Mouse (Mus musculus) forebrain, embryonic 16.5 days (tissue): ENCODE results near the gene Map7d1. TPM values are rescaled to one million over a fixed set of nuclear protein-coding genes. Genes with fewer than 3 reads are reported as not detected.

Experiments used
- ATAC-seq: fragments of 200-750 bp; cut with Nextera tagmentation; 2 replicates; pipeline ENCODE4 v1.8.0; 2017; ENCODE audit warnings: mild to moderate bottlenecking, moderate library complexity
- H3K27ac ChIP-seq: fragments of 300-500 bp; sonication (generic); 2 replicates; pipeline ENCODE4 v1.5.1; 2014; ENCODE audit warnings: low read length, control low read depth
- H3K27me3 ChIP-seq: fragments of 300-500 bp; sonication (generic); replicated peaks from 2 replicates; pipeline ENCODE4 v1.6.1; 2014; ENCODE audit warnings: low read length; ENCODE audit not compliant: control insufficient read depth, insufficient read depth
- H3K36me3 ChIP-seq: fragments of 300-500 bp; sonication (generic); 2 replicates; pipeline ENCODE4 v1.6.1; 2014; ENCODE audit not compliant: control insufficient read depth, insufficient read depth
- H3K4me1 ChIP-seq: fragments of 300-500 bp; sonication (generic); replicated peaks from 2 replicates; pipeline ENCODE4 v1.6.1; 2014; ENCODE audit warnings: low read length; ENCODE audit not compliant: control insufficient read depth, insufficient read depth
- H3K4me2 ChIP-seq: fragments of 300-500 bp; sonication (generic); 2 replicates; pipeline ENCODE4 v1.6.1; 2014; ENCODE audit warnings: mild to moderate bottlenecking, low read length, control low read depth
- H3K4me3 ChIP-seq: fragments of 300-500 bp; sonication (generic); replicated peaks from 2 replicates; pipeline ENCODE4 v1.5.1; 2014; ENCODE audit warnings: mild to moderate bottlenecking, low read length, control low read depth
- H3K9ac ChIP-seq: fragments of 300-500 bp; sonication (generic); replicated peaks from 2 replicates; pipeline ENCODE4 v1.6.1; 2014; ENCODE audit warnings: low read depth, low read length, control low read depth
- H3K9me3 ChIP-seq: fragments of 300-500 bp; sonication (generic); 2 replicates; pipeline ENCODE4 v1.6.1; 2016; ENCODE audit warnings: low read length; ENCODE audit not compliant: control insufficient read depth
- WGBS: fragments of 180-500 bp; shearing (Covaris S2); extraction: QIAGEN DNeasy Blood & Tissue Kit; methylation state at CpG from one replicate; pipeline ENCODE4 v1.1.7; 2014; 5-methylcytosine and 5-hydroxymethylcytosine counted together
- polyA plus RNA-seq: library from polyadenylated mRNA; unstranded; fragments of >200 nt; fragmentation: Nextera tagmentation; extraction: Ambion mirVana; gene quantifications from 2 replicates; pipeline ENCODE4 v1.2.1, GENCODE M21; 2015

Gene Map7d1
- polyA plus RNA-seq, 1 experiment from 2014 or later = 64.7 TPM

GRCm38 (mm10) chr4:126275681-126276131, 19.6 kb upstream of the Map7d1 start:
- Histone ChIP-seq H3K27me3 (no peaks in the 10 kb centered on the region), H3K4me2 (no peak overlapping the region), H3K9ac (no peak overlapping the region), H3K4me3 (no peak overlapping the region), H3K9me3 (no peaks in the 10 kb centered on the region), H3K4me1 (0 out of 2 replicates have a peak, but pooled peaks cover 2% of the 10 kb centered on the region), H3K27ac (no peak overlapping the region), H3K36me3 (peaks cover 3% of the 10 kb centered on the region)
- WGBS = 85% methylated on average over 13 of the region's 13 CpGs
- no peak for ATAC-seq

DNA sequence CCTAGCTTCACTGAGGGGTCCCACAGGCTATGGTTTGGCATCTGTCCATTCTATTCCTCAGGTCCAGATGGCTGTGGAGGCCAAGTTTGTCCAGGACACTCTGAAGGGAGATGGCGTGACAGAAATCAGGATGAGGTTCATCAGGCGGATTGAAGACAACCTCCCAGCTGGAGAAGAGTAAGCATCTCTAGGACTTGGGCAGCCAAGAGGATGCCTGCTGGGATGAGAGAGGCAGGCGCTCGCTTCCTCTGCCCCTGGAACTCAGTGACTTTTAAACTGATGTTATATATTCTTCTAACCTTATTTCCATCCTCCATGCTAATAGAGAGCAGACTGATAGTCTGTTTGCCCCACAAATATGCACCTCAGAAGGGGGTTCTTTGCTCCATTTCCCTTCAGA, 18.9 kb upstream of the Map7d1 start:
- Histone ChIP-seq H3K4me3 (no peak overlapping the region), H3K9me3 (no peaks in the 10 kb centered on the region), H3K4me1 (0 out of 2 replicates have a peak, but pooled peaks cover 2% of the 10 kb centered on the region), H3K4me2 (no peak overlapping the region), H3K36me3 (peaks cover 3% of the 10 kb centered on the region), H3K27me3 (no peaks in the 10 kb centered on the region), H3K27ac (no peak overlapping the region), H3K9ac (no peak overlapping the region)
- WGBS = 91% methylated on average over 4 of the region's 4 CpGs
- ATAC-seq = no peak

GRCm38 (mm10) chr4:126273753-126274152, 17.6 kb upstream of the Map7d1 start:
- 66% methylated on average over 13 of the region's 13 CpGs for WGBS
- peaks cover 3% of the 10 kb centered on the region for H3K36me3 ChIP-seq
- H3K27ac ChIP-seq = no peak overlapping the region
- no peaks in the 10 kb centered on the region for H3K27me3 ChIP-seq
- no peak overlapping the region for H3K4me2 ChIP-seq
- no peak overlapping the region for H3K4me3 ChIP-seq
- 0 out of 2 replicates have a peak, but pooled peaks cover 2% of the 10 kb centered on the region for H3K4me1 ChIP-seq
- no peak overlapping the region for H3K9ac ChIP-seq
- H3K9me3 ChIP-seq = no peaks in the 10 kb centered on the region
- no peak for ATAC-seq

GRCm38 (mm10) chr4:126269292-126269691, 13.1 kb upstream of the Map7d1 start:
- peaks cover 9% of the 10 kb centered on the region for H3K4me1 ChIP-seq
- no peak overlapping the region for H3K4me3 ChIP-seq
- H3K36me3 ChIP-seq = no peaks in the 10 kb centered on the region; the same call in 1 of the 2 replicates
- no peaks in the 10 kb centered on the region for H3K9me3 ChIP-seq
- H3K4me2 ChIP-seq = no peak overlapping the region
- WGBS = 83% methylated on average over 3 of the region's 3 CpGs
- H3K9ac ChIP-seq = no peak overlapping the region
- no peak overlapping the region for H3K27ac ChIP-seq
- ATAC-seq = no peak
- no peaks in the 10 kb centered on the region for H3K27me3 ChIP-seq

GRCm38 (mm10) chr4:126262119-126262807, 6.1 kb upstream of the Map7d1 start, which contains the start of gene Trappc3:
TSS of gene Trappc3 (plus strand) at chr4:126262325.
- H3K9me3 ChIP-seq = no peaks in the 10 kb centered on the region
- H3K4me2 ChIP-seq = peak within 1 kb of the TSS; percentile 75
- peak within 1 kb of the TSS; percentile 75 for H3K4me3 ChIP-seq
- WGBS = under 1% methylated on average over 44 of the region's 46 CpGs
- no peaks in the 10 kb centered on the region for H3K27me3 ChIP-seq
- ATAC-seq = peak; percentile 98
- no peak within 1 kb of the TSS for H3K27ac ChIP-seq
- no peaks in the 10 kb centered on the region for H3K36me3 ChIP-seq
- H3K4me1 ChIP-seq = peaks cover 25% of the 10 kb centered on the region
- peak within 1 kb of the TSS; percentile 82 for H3K9ac ChIP-seq

- H3K27ac ChIP-seq = no peak overlapping the region
- peaks cover 25% of the 10 kb centered on the region for H3K4me1 ChIP-seq
- H3K9me3 ChIP-seq = no peaks in the 10 kb centered on the region
- 46% methylated on average over 7 of the region's 7 CpGs for WGBS
- H3K9ac ChIP-seq = no peak overlapping the region
- H3K4me2 ChIP-seq = no peak overlapping the region
- H3K27me3 ChIP-seq = no peaks in the 10 kb centered on the region
- ATAC-seq = no peak
- no peak overlapping the region; the same call in 1 of the 2 replicates for H3K4me3 ChIP-seq
- H3K36me3 ChIP-seq = no peaks in the 10 kb centered on the region
Measured at GRCm38 (mm10) chr4:126261675-126262074, 5.5 kb upstream of the Map7d1 start.

DNA sequence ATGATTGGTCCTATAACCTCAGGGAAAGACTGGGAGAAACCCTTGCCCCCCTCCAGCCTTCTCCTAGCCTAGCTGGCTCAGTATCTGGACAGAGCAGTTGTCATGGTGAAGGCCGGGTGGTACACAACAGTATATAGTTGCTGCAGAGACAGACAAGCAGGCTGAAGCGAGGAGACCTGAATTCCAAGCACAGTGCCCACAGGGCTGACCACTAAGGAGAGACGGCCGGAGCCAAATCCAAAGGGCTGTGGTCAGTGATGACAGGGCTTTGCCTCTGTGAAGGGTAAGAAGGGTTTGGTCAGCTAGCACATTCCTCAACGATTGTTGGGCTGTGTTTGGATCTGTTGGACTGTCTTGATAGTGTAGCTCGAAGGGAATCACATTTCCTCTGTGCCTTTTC, 5.1 kb upstream of the Map7d1 start:
- Histone ChIP-seq H3K4me2 (no peak overlapping the region), H3K9ac (no peak overlapping the region), H3K27me3 (no peaks in the 10 kb centered on the region), H3K4me1 (peaks cover 21% of the 10 kb centered on the region), H3K27ac (no peak overlapping the region), H3K4me3 (no peak overlapping the region), H3K9me3 (no peaks in the 10 kb centered on the region), H3K36me3 (no peaks in the 10 kb centered on the region)
- 87% methylated on average over 6 of the region's 6 CpGs for WGBS
- no peak for ATAC-seq

- Histone ChIP-seq H3K4me1 (peaks cover 21% of the 10 kb centered on the region), H3K4me3 (no peak overlapping the region), H3K4me2 (no peak overlapping the region), H3K27ac (no peak overlapping the region), H3K9me3 (no peaks in the 10 kb centered on the region), H3K36me3 (no peaks in the 10 kb centered on the region), H3K9ac (no peak overlapping the region), H3K27me3 (no peaks in the 10 kb centered on the region)
- WGBS = 15% methylated on average over 10 of the region's 10 CpGs
- ATAC-seq = no peak
Measured at GRCm38 (mm10) chr4:126260520-126261201, 4.5 kb upstream of the Map7d1 start.

GRCm38 (mm10) chr4:126259523-126260160, 3.5 kb upstream of the Map7d1 start:
- H3K36me3 ChIP-seq = no peaks in the 10 kb centered on the region
- no peak overlapping the region for H3K4me2 ChIP-seq
- no peaks in the 10 kb centered on the region for H3K9me3 ChIP-seq
- no peak overlapping the region for H3K4me3 ChIP-seq
- no peaks in the 10 kb centered on the region for H3K27me3 ChIP-seq
- H3K4me1 ChIP-seq = peaks cover 24% of the 10 kb centered on the region
- H3K9ac ChIP-seq = peak overlapping the region; percentile 11; the same call in 1 of the 2 replicates
- WGBS = 3% methylated on average over 15 of the region's 15 CpGs
- H3K27ac ChIP-seq = peak overlapping the region; percentile 41; the same call in 1 of the 2 replicates
- no peak for ATAC-seq
